Mouse (Mus musculus) monocyte, adult 2 months (primary cell): ENCODE measurements around the gene Krt36.

Experiments used
- DNase-seq, 2 experiments: peaks; one replicate each; pipeline ENCODE4 v3.0.0; 2022; ENCODE audit warnings: low spot score in 2 of 2, low read depth in 1 of 2

Gene Krt36

GRCm38 (mm10) chr11:100105576-100106122, at the start of gene Krt36:
TSS of gene Krt36 (minus strand) at chr11:100105626.
- DNase-seq, result no peak

- DNase-seq, result no peak
Observed at GRCm38 (mm10) chr11:100148615-100149330, 43.3 kb upstream of the Krt36 start, which contains the start of gene Krt19. TSS of gene Krt19 (minus strand) at chr11:100148665.

DNA sequence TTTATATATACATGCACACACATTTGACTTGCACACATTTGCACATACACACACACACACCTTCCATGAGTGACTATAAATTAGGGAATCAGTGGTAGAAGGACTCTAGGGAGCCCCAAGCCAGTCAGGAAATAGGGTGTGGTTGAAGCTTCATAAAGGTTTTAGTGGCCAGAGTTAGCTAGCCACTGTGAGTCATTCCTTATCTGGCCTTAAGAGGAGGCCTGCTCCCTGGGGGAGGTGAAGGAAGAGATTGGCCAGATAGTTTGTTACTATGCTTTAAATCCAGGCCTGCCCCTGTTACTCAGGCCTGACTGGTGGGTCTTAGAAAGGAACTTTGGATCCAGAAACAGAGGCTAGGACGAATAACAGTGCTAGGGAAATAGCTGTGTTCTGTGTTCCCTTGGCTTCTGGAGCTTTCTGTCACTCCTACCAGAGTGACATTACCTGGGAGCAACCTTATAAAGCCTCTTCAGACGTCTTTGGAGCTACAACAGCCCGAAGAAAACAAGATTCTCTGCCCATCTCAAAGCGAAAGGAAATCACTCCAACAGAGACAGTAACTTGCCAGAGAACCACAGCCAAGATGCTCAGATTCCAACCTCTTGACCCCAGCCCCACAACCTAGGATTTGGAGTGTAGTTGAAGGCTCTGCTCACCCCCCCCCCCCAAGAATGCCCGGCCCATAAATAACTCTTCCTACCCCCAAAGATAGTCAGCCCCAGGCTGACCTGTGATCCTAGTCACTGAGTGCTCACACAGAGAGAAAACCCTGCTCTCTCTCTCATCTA, 42.3 kb upstream of the Krt36 start:
- no peak for DNase-seq

- DNase-seq, result no peak
Observed at GRCm38 (mm10) chr11:100145858-100146560, 40.6 kb upstream of the Krt36 start.

- DNase-seq, result no peak
Observed at GRCm38 (mm10) chr11:100145104-100145503, 39.7 kb upstream of the Krt36 start.

GRCm38 (mm10) chr11:100140966-100141365, 35.5 kb upstream of the Krt36 start:
- no peak for DNase-seq

GRCm38 (mm10) chr11:100139391-100139790, 34.0 kb upstream of the Krt36 start:
- DNase-seq, result no peak

GRCm38 (mm10) chr11:100138809-100139208, 33.4 kb upstream of the Krt36 start:
- DNase-seq, result no peak

GRCm38 (mm10) chr11:100137693-100138092, 32.3 kb upstream of the Krt36 start:
- DNase-seq, result no peak

DNA sequence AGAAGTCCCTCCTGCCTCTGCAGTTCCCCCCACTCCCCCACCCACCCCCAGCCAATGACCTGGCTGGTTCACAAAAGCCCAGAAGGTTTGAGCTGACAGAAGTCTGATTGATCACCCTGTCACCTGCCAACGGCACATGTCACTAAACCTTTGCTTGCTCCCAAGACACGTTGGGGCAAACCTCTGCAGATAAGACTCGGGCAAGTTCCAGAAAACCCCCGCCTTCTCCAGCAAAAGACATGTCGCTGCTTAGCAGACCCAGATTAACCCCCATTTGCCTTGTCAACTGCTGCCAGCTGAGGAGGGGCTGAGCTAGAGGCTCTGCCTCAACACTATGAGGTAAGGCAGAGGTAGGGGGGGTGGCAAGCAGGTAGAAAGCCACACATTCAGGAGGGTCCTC, 31.1 kb upstream of the Krt36 start:
- DNase-seq, result no peak

DNA sequence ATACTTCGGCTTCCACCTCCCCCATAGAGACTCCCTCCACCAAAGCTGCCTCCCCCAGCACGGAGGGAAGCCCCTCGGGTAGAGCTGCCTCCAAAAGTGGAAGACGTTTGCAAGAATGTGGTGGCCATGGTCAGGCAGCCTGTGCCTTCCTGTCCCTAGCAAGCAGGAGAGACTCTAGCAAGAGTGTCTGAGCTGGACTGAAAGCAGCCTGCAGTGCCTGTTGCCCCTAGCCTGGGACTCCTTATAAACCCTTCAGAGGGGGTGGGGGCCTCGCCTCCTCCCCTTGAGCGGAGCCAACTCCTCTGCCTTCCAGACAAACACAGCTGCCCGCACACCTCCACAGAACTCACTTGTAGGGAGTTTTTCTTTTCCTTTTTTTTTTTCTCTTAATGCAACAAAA, 30.3 kb upstream of the Krt36 start, which contains the start of gene Krt15:
Gene Krt15 (minus strand): TSS at position 198 of the 400 bp plus-strand sequence.
- no peak for DNase-seq

- DNase-seq, result no peak
Observed at GRCm38 (mm10) chr11:100124901-100125300, 19.5 kb upstream of the Krt36 start.

GRCm38 (mm10) chr11:100121466-100121865, 16.0 kb upstream of the Krt36 start, which contains the start of gene Krt13:
TSS of gene Krt13 (minus strand) at chr11:100121566.
- no peak for DNase-seq

DNA sequence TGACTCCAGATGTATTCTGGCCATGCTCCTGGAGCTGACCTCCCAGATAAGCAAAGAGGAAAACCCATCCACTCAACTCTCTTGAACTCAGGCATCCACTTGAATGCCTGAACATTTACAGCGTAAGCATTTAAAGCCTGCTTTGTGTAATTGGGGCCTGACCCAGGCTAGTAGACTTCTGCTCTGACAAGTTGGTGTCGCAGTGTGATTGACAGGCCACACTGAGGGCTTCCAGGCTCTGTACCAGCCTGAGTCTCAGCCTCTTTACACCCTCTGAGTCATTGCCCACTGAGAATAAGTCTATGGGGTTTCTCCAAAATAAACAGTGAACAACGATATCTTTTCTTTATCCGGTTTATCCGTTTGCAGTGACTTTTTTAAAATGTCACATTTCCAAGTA, 14.9 kb upstream of the Krt36 start:
- DNase-seq, result no peak

GRCm38 (mm10) chr11:100113742-100114029, 8.3 kb upstream of the Krt36 start:
- DNase-seq, result no peak

DNA sequence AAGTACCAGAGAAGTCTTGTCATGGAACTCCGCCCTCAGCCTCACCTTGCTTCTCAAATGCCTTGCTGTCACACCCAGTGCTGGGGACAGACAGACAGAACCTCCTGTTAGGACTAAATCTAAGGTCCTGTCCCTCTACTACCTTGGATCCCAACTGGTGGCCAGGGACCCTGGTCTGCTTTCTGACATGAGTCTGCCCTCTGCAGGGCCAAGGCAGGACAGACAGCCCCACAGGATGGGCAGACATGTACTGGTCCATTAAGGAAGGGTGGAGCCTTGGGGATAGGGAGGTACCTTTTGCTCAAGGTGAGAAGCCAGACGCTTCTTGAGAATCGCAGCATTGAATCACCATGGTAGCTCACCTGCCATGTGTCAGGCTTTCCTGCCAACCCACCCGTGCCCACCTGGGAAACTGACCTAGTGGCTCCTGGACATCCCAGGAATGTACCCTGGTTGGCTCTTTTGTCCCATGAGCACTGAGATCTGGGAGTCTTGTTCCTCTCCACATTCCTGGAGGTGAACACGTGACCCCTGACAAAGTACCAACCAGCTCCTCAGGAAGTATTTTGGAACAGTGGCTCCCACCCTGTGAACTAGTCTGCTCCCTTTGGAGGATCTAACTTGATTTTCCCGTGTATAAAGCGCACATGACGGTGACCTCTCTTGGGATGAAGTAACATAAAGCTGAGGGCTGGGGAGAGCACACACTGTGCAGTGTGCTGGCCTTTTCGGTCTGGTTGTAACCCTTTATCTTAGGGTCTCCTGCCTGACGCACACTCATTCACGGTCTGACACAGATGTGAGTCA, 7.7 kb upstream of the Krt36 start:
- no peak for DNase-seq

DNA sequence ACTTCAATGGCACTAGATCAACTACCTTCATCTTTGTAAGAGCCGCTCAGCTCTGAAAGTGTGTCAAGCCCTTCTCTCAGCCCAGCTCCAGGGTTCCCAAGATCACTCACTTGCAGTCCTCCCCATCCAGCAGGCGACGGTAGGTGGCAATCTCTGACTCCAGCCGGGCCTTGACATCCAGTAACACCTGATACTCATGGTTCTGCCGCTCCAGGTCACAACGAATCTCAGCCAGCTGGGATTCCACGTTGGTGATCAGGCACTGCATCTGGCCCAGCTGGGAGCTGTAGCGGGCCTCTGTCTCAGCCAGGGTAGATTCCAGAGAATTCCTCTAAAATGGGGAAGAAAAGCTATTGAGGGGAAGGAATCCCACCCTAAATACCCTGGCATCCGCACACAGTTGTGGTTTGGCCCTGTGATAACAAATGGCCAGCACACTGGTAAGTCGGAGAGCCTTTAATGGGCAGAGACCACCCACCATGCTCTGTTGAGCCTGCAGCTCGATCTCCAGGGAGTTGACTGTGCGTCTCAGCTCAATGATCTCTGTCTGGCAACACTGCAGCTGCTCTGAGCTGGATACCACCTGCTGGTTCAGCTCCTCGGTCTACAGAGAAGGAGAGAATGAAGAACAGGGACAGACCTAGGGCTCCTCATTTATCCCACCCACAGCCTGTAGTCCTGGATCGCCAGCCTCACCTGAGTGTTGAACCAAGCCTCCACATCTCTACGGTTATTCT, 2.6 kb downstream of the Krt36 start:
- no peak for DNase-seq

DNA sequence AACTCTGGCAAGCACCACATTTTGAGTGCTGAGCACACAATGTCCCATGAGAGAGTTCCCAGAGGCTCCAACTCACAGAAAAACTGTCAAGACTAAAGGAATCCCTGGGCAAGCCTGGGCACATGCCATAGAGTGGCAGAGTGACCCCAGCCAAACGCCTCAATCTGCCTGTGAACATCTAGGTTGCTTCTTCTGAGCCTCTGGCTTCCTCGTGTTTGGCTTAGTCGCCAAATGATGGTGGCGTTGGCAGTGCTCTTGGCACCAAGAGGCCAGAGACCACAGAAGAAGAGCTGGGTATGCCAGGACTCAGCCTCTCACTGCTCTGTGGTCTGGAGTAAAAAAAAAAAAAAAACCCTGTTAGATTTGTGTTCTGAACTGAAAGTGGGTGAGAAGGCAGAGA, 5.0 kb downstream of the Krt36 start:
- no peak for DNase-seq

GRCm38 (mm10) chr11:100097819-100098218, 7.6 kb downstream of the Krt36 start:
- DNase-seq, result no peak

GRCm38 (mm10) chr11:100096141-100096540, 9.3 kb downstream of the Krt36 start, which contains the start of gene Krt35:
TSS of gene Krt35 (minus strand) at chr11:100096241.
- no peak for DNase-seq
